Mouse (Mus musculus): ENCODE measurements around the gene B4galnt3. TPM values are rescaled to one million over a fixed set of nuclear protein-coding genes. Genes with fewer than 3 reads are reported as not detected.

Gene B4galnt3
- polyA plus RNA-seq, 1 experiment from 2014 or later: 0.26 TPM

GRCm38 (mm10) chr6:120179044-120179755 lies 115.2 kb downstream of the B4galnt3 start:
- Histone ChIP-seq H3K4me2 (ENCODE audit: low read length) (no peak overlapping the region), H3K4me1 (ENCODE audit: control insufficient read depth in 2 of 2, insufficient read depth in 2 of 2, low read length in 2 of 2) (peaks cover 26 to 33% of the 10 kb centered on the region in 2 experiments), H3K9ac (ENCODE audit: low read length) (no peak overlapping the region), H3K9me3 (ENCODE audit: control insufficient read depth, low read length) (no peaks in the 10 kb centered on the region), H3K4me3 (ENCODE audit: control insufficient read depth in 1 of 2, insufficient read depth in 1 of 2, low read depth in 1 of 2, low read length in 2 of 2) (no peak overlapping the region), H3K27ac (replicated peaks in 1 of 2; ENCODE audit: control insufficient read depth in 1 of 2, insufficient read depth in 1 of 2, low read depth in 2 of 2, low read length in 2 of 2) (peak overlapping the region; percentile 9 to 45; a peak in 2 of 4 replicates), H3K36me3 (ENCODE audit: control insufficient read depth, insufficient read depth, low read length) (no peaks in the 10 kb centered on the region), H3K27me3 (ENCODE audit: control insufficient read depth, insufficient read depth, low read length) (no peaks in the 10 kb centered on the region)
- ATAC-seq (ENCODE audit: insufficient number of reproducible peaks, insufficient read depth, low FRiP score, low read depth): no peak
- WGBS: 81% methylated on average over 6 of the region's 6 CpGs

DNA sequence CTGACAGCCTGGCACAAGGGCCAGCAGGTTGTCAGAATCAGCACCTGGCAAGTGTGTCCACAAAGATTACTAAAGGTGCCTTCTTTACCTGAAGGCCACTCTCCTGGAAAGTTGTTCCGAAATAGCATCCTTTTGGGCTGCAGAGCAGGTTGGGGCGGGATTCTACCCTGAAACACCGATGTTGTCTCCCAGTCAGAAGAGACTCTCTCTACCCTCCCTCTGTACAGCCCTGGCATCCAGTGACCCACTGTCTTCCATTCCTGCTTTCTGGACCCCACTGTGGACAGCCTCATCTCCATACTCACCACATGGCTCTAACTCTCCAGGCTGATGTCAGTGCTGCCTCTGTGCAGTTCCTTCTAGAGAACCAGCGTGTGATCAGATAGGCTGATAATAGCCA lies 118.7 kb downstream of the B4galnt3 start:
- no peak overlapping the region for H3K4me2 ChIP-seq (ENCODE audit: low read length)
- H3K9me3 ChIP-seq (ENCODE audit: control insufficient read depth, low read length): no peaks in the 10 kb centered on the region
- ATAC-seq (ENCODE audit: insufficient number of reproducible peaks, insufficient read depth, low FRiP score, low read depth): no peak
- H3K4me1 ChIP-seq (ENCODE audit: control insufficient read depth in 2 of 2, insufficient read depth in 2 of 2, low read length in 2 of 2): peaks cover 32 to 37% of the 10 kb centered on the region in 2 experiments
- no peak overlapping the region for H3K4me3 ChIP-seq (ENCODE audit: control insufficient read depth in 1 of 2, insufficient read depth in 1 of 2, low read depth in 1 of 2, low read length in 2 of 2)
- H3K27ac ChIP-seq (replicated peaks in 1 of 2; ENCODE audit: control insufficient read depth in 1 of 2, insufficient read depth in 1 of 2, low read depth in 2 of 2, low read length in 2 of 2): peak overlapping the region; percentile 0 to 93; a peak in 2 of 4 replicates
- no peaks in the 10 kb centered on the region for H3K36me3 ChIP-seq (ENCODE audit: control insufficient read depth, insufficient read depth, low read length)
- no peaks in the 10 kb centered on the region for H3K27me3 ChIP-seq (ENCODE audit: control insufficient read depth, insufficient read depth, low read length)
- WGBS: 90% methylated on average over 4 of the region's 4 CpGs
- H3K9ac ChIP-seq (ENCODE audit: low read length): no peak overlapping the region

GRCm38 (mm10) chr6:120174602-120175115 lies 119.7 kb downstream of the B4galnt3 start:
- Histone ChIP-seq H3K4me2 (ENCODE audit: low read length) (peak overlapping the region; percentile 21), H3K9ac (ENCODE audit: low read length) (no peak overlapping the region; the same call in 1 of the 2 replicates), H3K27ac (replicated peaks in 1 of 2; ENCODE audit: control insufficient read depth in 1 of 2, insufficient read depth in 1 of 2, low read depth in 2 of 2, low read length in 2 of 2) (peak overlapping the region; percentile 87 to 93), H3K27me3 (ENCODE audit: control insufficient read depth, insufficient read depth, low read length) (no peaks in the 10 kb centered on the region), H3K36me3 (ENCODE audit: control insufficient read depth, insufficient read depth, low read length) (no peaks in the 10 kb centered on the region), H3K4me3 (ENCODE audit: control insufficient read depth in 1 of 2, insufficient read depth in 1 of 2, low read depth in 1 of 2, low read length in 2 of 2) (no peak overlapping the region), H3K4me1 (ENCODE audit: control insufficient read depth in 2 of 2, insufficient read depth in 2 of 2, low read length in 2 of 2) (peaks cover 26 to 27% of the 10 kb centered on the region in 2 experiments), H3K9me3 (ENCODE audit: control insufficient read depth, low read length) (no peaks in the 10 kb centered on the region)
- WGBS: 9% methylated on average over 7 of the region's 7 CpGs
- ATAC-seq (ENCODE audit: insufficient number of reproducible peaks, insufficient read depth, low FRiP score, low read depth): peak; percentile 85

- Histone ChIP-seq H3K4me1 (ENCODE audit: control insufficient read depth in 2 of 2, insufficient read depth in 2 of 2, low read length in 2 of 2) (peaks cover 22 to 23% of the 10 kb centered on the region in 2 experiments), H3K27ac (replicated peaks in 1 of 2; ENCODE audit: control insufficient read depth in 1 of 2, insufficient read depth in 1 of 2, low read depth in 2 of 2, low read length in 2 of 2) (peak overlapping the region; percentile 87 to 93), H3K9ac (ENCODE audit: low read length) (peak overlapping the region; percentile 27), H3K4me3 (ENCODE audit: control insufficient read depth in 1 of 2, insufficient read depth in 1 of 2, low read depth in 1 of 2, low read length in 2 of 2) (no peak overlapping the region), H3K9me3 (ENCODE audit: control insufficient read depth, low read length) (no peaks in the 10 kb centered on the region), H3K27me3 (ENCODE audit: control insufficient read depth, insufficient read depth, low read length) (no peaks in the 10 kb centered on the region), H3K4me2 (ENCODE audit: low read length) (peak overlapping the region; percentile 21), H3K36me3 (ENCODE audit: control insufficient read depth, insufficient read depth, low read length) (no peaks in the 10 kb centered on the region)
- no peak for ATAC-seq (ENCODE audit: insufficient number of reproducible peaks, insufficient read depth, low FRiP score, low read depth)
- WGBS: 52% methylated on average over 6 of the region's 6 CpGs
These were observed 120.2 kb downstream of the B4galnt3 start for GRCm38 (mm10) chr6:120174028-120174601.

- H3K9ac ChIP-seq (ENCODE audit: low read length): no peak overlapping the region
- no peaks in the 10 kb centered on the region for H3K36me3 ChIP-seq (ENCODE audit: control insufficient read depth, insufficient read depth, low read length)
- H3K4me2 ChIP-seq (ENCODE audit: low read length): no peak overlapping the region
- 78% methylated on average over 8 of the region's 8 CpGs for WGBS
- ATAC-seq (ENCODE audit: insufficient number of reproducible peaks, insufficient read depth, low FRiP score, low read depth): no peak
- H3K4me1 ChIP-seq (ENCODE audit: control insufficient read depth in 2 of 2, insufficient read depth in 2 of 2, low read length in 2 of 2): peaks cover 20 to 26% of the 10 kb centered on the region in 2 experiments
- H3K9me3 ChIP-seq (ENCODE audit: control insufficient read depth, low read length): no peaks in the 10 kb centered on the region
- no peaks in the 10 kb centered on the region for H3K27me3 ChIP-seq (ENCODE audit: control insufficient read depth, insufficient read depth, low read length)
- no peak overlapping the region for H3K27ac ChIP-seq (replicated peaks in 1 of 2; ENCODE audit: control insufficient read depth in 1 of 2, insufficient read depth in 1 of 2, low read depth in 2 of 2, low read length in 2 of 2)
- H3K4me3 ChIP-seq (ENCODE audit: control insufficient read depth in 1 of 2, insufficient read depth in 1 of 2, low read depth in 1 of 2, low read length in 2 of 2): no peak overlapping the region
These were observed 121.9 kb downstream of the B4galnt3 start for GRCm38 (mm10) chr6:120172294-120173017.

DNA sequence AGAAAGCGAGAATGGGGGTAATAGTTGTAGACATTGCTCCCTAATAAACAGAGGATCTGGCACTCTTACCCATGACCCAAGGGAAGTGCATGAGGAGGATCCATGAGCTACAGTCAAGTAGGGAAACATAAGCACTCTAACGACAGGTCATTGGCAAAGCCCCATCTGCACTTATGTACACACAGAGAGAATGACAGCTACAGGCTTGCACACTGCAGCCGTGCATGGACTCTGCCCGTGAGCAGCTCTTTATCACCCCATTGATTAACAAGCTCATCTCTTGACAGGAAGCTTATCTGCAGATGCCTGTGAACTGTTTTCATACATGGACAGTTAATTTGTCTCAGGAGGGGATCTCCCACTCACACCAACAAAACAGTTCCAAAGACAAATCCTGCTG lies 126.8 kb downstream of the B4galnt3 start:
- Histone ChIP-seq H3K4me2 (ENCODE audit: low read length) (no peak overlapping the region), H3K27me3 (ENCODE audit: control insufficient read depth, insufficient read depth, low read length) (no peaks in the 10 kb centered on the region), H3K36me3 (ENCODE audit: control insufficient read depth, insufficient read depth, low read length) (no peaks in the 10 kb centered on the region), H3K4me3 (ENCODE audit: control insufficient read depth in 1 of 2, insufficient read depth in 1 of 2, low read depth in 1 of 2, low read length in 2 of 2) (no peak overlapping the region), H3K4me1 (ENCODE audit: control insufficient read depth in 2 of 2, insufficient read depth in 2 of 2, low read length in 2 of 2) (peaks cover 0 to 6% of the 10 kb centered on the region in 2 experiments; a peak in 2 of 4 replicates), H3K9me3 (ENCODE audit: control insufficient read depth, low read length) (no peaks in the 10 kb centered on the region), H3K9ac (ENCODE audit: low read length) (no peak overlapping the region), H3K27ac (replicated peaks in 1 of 2; ENCODE audit: control insufficient read depth in 1 of 2, insufficient read depth in 1 of 2, low read depth in 2 of 2, low read length in 2 of 2) (peak overlapping the region in 1 of 2 experiments; percentile 33; a peak in 1 of 4 replicates)
- WGBS: 35% methylated on average over 4 of the region's 4 CpGs
- no peak for ATAC-seq (ENCODE audit: insufficient number of reproducible peaks, insufficient read depth, low FRiP score, low read depth)

GRCm38 (mm10) chr6:120164765-120165164 lies 129.6 kb downstream of the B4galnt3 start:
- Histone ChIP-seq H3K4me1 (ENCODE audit: control insufficient read depth in 2 of 2, insufficient read depth in 2 of 2, low read length in 2 of 2) (peaks cover 4 to 19% of the 10 kb centered on the region in 2 experiments), H3K36me3 (ENCODE audit: control insufficient read depth, insufficient read depth, low read length) (no peaks in the 10 kb centered on the region), H3K4me3 (ENCODE audit: control insufficient read depth in 1 of 2, insufficient read depth in 1 of 2, low read depth in 1 of 2, low read length in 2 of 2) (no peak overlapping the region), H3K9me3 (ENCODE audit: control insufficient read depth, low read length) (no peaks in the 10 kb centered on the region), H3K27me3 (ENCODE audit: control insufficient read depth, insufficient read depth, low read length) (no peaks in the 10 kb centered on the region), H3K9ac (ENCODE audit: low read length) (no peak overlapping the region), H3K4me2 (ENCODE audit: low read length) (no peak overlapping the region), H3K27ac (replicated peaks in 1 of 2; ENCODE audit: control insufficient read depth in 1 of 2, insufficient read depth in 1 of 2, low read depth in 2 of 2, low read length in 2 of 2) (no peak overlapping the region)
- 83% methylated on average over 4 of the region's 4 CpGs for WGBS
- ATAC-seq (ENCODE audit: insufficient number of reproducible peaks, insufficient read depth, low FRiP score, low read depth): no peak
